Mouse (Mus musculus): ENCODE data around the gene Col5a1. TPM values are rescaled to one million over a fixed set of nuclear protein-coding genes. Genes with fewer than 3 reads are reported as not detected.
A peak's percentile ranks its signal among the peaks of the same experiment; 100 is the strongest.

The Col5a1 gene
- polyA plus RNA-seq, 1 experiment = 37.9 TPM

GRCm38 (mm10) chr2:27870586-27870985 lies 15.6 kb upstream of the Col5a1 start:
- H3K79me2 ChIP-seq (ENCODE audit: control insufficient read depth, insufficient read depth) = no peaks in the 10 kb centered on the region
- no peak overlapping the region for H3ac ChIP-seq (ENCODE audit: control insufficient read depth, insufficient read length, low read depth)
- no peaks in the 10 kb centered on the region for H3K36me3 ChIP-seq (ENCODE audit: control insufficient read depth, insufficient read depth)
- TF ChIP-seq FOSL1 (IDR thresholded peaks at IDR 0.05; ENCODE audit: insufficient read depth, low read length, poor library complexity, severe bottlenecking) (no peak), CTCF (IDR thresholded peaks at IDR 0.05; ENCODE audit: control insufficient read depth, insufficient read depth, insufficient read length) (no peak), CEBPB (IDR thresholded peaks at IDR 0.05; ENCODE audit: low read depth) (no peak), MYOD1 (IDR thresholded peaks at IDR 0.05; ENCODE audit: control insufficient read depth, insufficient read length, low read depth) (no peak)
- no peaks in the 10 kb centered on the region for H3K27me3 ChIP-seq (ENCODE audit: control insufficient read depth, insufficient read depth, insufficient read length)
- no peak overlapping the region for H3K4me3 ChIP-seq (ENCODE audit: insufficient read depth, poor library complexity, severe bottlenecking)
- no peaks in the 10 kb centered on the region for H3K79me3 ChIP-seq (ENCODE audit: low read depth)

- Histone ChIP-seq H3K79me2 (ENCODE audit: control insufficient read depth, insufficient read depth) (no peaks in the 10 kb centered on the region), H3K27me3 (ENCODE audit: control insufficient read depth, insufficient read depth, insufficient read length) (no peaks in the 10 kb centered on the region), H3K79me3 (ENCODE audit: low read depth) (no peaks in the 10 kb centered on the region), H3ac (ENCODE audit: control insufficient read depth, insufficient read length, low read depth) (no peak overlapping the region), H3K4me3 (ENCODE audit: insufficient read depth, poor library complexity, severe bottlenecking) (no peak overlapping the region), H3K36me3 (ENCODE audit: control insufficient read depth, insufficient read depth) (no peaks in the 10 kb centered on the region)
- TF ChIP-seq FOSL1 (IDR thresholded peaks at IDR 0.05; ENCODE audit: insufficient read depth, low read length, poor library complexity, severe bottlenecking) (no peak), USF1 (IDR thresholded peaks at IDR 0.05; ENCODE audit: low read depth) (no peak), CTCF (IDR thresholded peaks at IDR 0.05; ENCODE audit: control insufficient read depth, insufficient read depth, insufficient read length) (no peak), MYOD1 (IDR thresholded peaks at IDR 0.05; ENCODE audit: control insufficient read depth, insufficient read length, low read depth) (no peak), MAX (IDR thresholded peaks at IDR 0.05) (no peak), MYOG (IDR thresholded peaks at IDR 0.05; ENCODE audit: control insufficient read depth, extremely low read depth, insufficient read length) (no peak), CEBPB (IDR thresholded peaks at IDR 0.05; ENCODE audit: low read depth) (no peak)
Observed at GRCm38 (mm10) chr2:27871056-27871455, 15.2 kb upstream of the Col5a1 start.

- Histone ChIP-seq H3K36me3 (ENCODE audit: control insufficient read depth, insufficient read depth) (no peaks in the 10 kb centered on the region), H3K79me2 (ENCODE audit: control insufficient read depth, insufficient read depth) (no peaks in the 10 kb centered on the region)
Observed at GRCm38 (mm10) chr2:27872276-27872675, 13.9 kb upstream of the Col5a1 start.

GRCm38 (mm10) chr2:27873030-27873429 lies 13.2 kb upstream of the Col5a1 start:
- H3K27me3 ChIP-seq (ENCODE audit: control insufficient read depth, insufficient read depth, insufficient read length) = no peaks in the 10 kb centered on the region
- TF ChIP-seq MYOD1 (IDR thresholded peaks at IDR 0.05; ENCODE audit: control insufficient read depth, insufficient read length, low read depth) (no peak), FOSL1 (IDR thresholded peaks at IDR 0.05; ENCODE audit: insufficient read depth, low read length, poor library complexity, severe bottlenecking) (no peak), CEBPB (IDR thresholded peaks at IDR 0.05; ENCODE audit: low read depth) (no peak), CTCF (IDR thresholded peaks at IDR 0.05; ENCODE audit: control insufficient read depth, insufficient read depth, insufficient read length) (no peak), MYOG (IDR thresholded peaks at IDR 0.05; ENCODE audit: control insufficient read depth, extremely low read depth, insufficient read length) (no peak), MAX (IDR thresholded peaks at IDR 0.05) (no peak), USF1 (IDR thresholded peaks at IDR 0.05; ENCODE audit: low read depth) (no peak)
- no peaks in the 10 kb centered on the region for H3K79me2 ChIP-seq (ENCODE audit: control insufficient read depth, insufficient read depth)
- H3K79me3 ChIP-seq (ENCODE audit: low read depth) = no peaks in the 10 kb centered on the region
- H3ac ChIP-seq (ENCODE audit: control insufficient read depth, insufficient read length, low read depth) = no peak overlapping the region
- no peaks in the 10 kb centered on the region for H3K36me3 ChIP-seq (ENCODE audit: control insufficient read depth, insufficient read depth)
- no peak overlapping the region for H3K4me3 ChIP-seq (ENCODE audit: insufficient read depth, poor library complexity, severe bottlenecking)

More at GRCm38 (mm10) chr2:27872276-27872675, 13.9 kb upstream of the Col5a1 start:
- Histone ChIP-seq H3K27me3 (ENCODE audit: control insufficient read depth, insufficient read depth, insufficient read length) (no peaks in the 10 kb centered on the region), H3ac (ENCODE audit: control insufficient read depth, insufficient read length, low read depth) (no peak overlapping the region), H3K79me3 (ENCODE audit: low read depth) (no peaks in the 10 kb centered on the region), H3K4me3 (ENCODE audit: insufficient read depth, poor library complexity, severe bottlenecking) (no peak overlapping the region)
- no peak for TF ChIP-seq MYOG (IDR thresholded peaks at IDR 0.05; ENCODE audit: control insufficient read depth, extremely low read depth, insufficient read length)
- no peak for TF ChIP-seq FOSL1 (IDR thresholded peaks at IDR 0.05; ENCODE audit: insufficient read depth, low read length, poor library complexity, severe bottlenecking)
- TF ChIP-seq USF1 (IDR thresholded peaks at IDR 0.05; ENCODE audit: low read depth) = no peak
- no peak for TF ChIP-seq MYOD1 (IDR thresholded peaks at IDR 0.05; ENCODE audit: control insufficient read depth, insufficient read length, low read depth)
- TF ChIP-seq CEBPB (IDR thresholded peaks at IDR 0.05; ENCODE audit: low read depth) = no peak
- TF ChIP-seq MAX (IDR thresholded peaks at IDR 0.05) = no peak
- no peak for TF ChIP-seq CTCF (IDR thresholded peaks at IDR 0.05; ENCODE audit: control insufficient read depth, insufficient read depth, insufficient read length)

GRCm38 (mm10) chr2:27874596-27874995 lies 11.6 kb upstream of the Col5a1 start:
- no peak overlapping the region for H3ac ChIP-seq (ENCODE audit: control insufficient read depth, insufficient read length, low read depth)
- H3K4me3 ChIP-seq (ENCODE audit: insufficient read depth, poor library complexity, severe bottlenecking) = no peak overlapping the region
- H3K79me3 ChIP-seq (ENCODE audit: low read depth) = no peaks in the 10 kb centered on the region
- H3K79me2 ChIP-seq (ENCODE audit: control insufficient read depth, insufficient read depth) = no peaks in the 10 kb centered on the region
- TF ChIP-seq MAX (IDR thresholded peaks at IDR 0.05) = peak; percentile 47
- peak; percentile 77 for TF ChIP-seq MYOD1 (IDR thresholded peaks at IDR 0.05; ENCODE audit: control insufficient read depth, insufficient read length, low read depth)
- no peak for TF ChIP-seq CTCF (IDR thresholded peaks at IDR 0.05; ENCODE audit: control insufficient read depth, insufficient read depth, insufficient read length)
- TF ChIP-seq MYOG (IDR thresholded peaks at IDR 0.05; ENCODE audit: control insufficient read depth, extremely low read depth, insufficient read length) = no peak
- TF ChIP-seq USF1 (IDR thresholded peaks at IDR 0.05; ENCODE audit: low read depth) = no peak
- peak; percentile 67 for TF ChIP-seq FOSL1 (IDR thresholded peaks at IDR 0.05; ENCODE audit: insufficient read depth, low read length, poor library complexity, severe bottlenecking)
- no peak for TF ChIP-seq CEBPB (IDR thresholded peaks at IDR 0.05; ENCODE audit: low read depth)
- H3K27me3 ChIP-seq (ENCODE audit: control insufficient read depth, insufficient read depth, insufficient read length) = no peaks in the 10 kb centered on the region
- no peaks in the 10 kb centered on the region for H3K36me3 ChIP-seq (ENCODE audit: control insufficient read depth, insufficient read depth)

GRCm38 (mm10) chr2:27875231-27875630 lies 11.0 kb upstream of the Col5a1 start:
- Histone ChIP-seq H3ac (ENCODE audit: control insufficient read depth, insufficient read length, low read depth) (no peak overlapping the region), H3K27me3 (ENCODE audit: control insufficient read depth, insufficient read depth, insufficient read length) (no peaks in the 10 kb centered on the region), H3K79me2 (ENCODE audit: control insufficient read depth, insufficient read depth) (no peaks in the 10 kb centered on the region), H3K4me3 (ENCODE audit: insufficient read depth, poor library complexity, severe bottlenecking) (no peak overlapping the region), H3K36me3 (ENCODE audit: control insufficient read depth, insufficient read depth) (no peaks in the 10 kb centered on the region), H3K79me3 (ENCODE audit: low read depth) (no peaks in the 10 kb centered on the region)
- TF ChIP-seq USF1 (IDR thresholded peaks at IDR 0.05; ENCODE audit: low read depth) = no peak
- no peak for TF ChIP-seq MYOG (IDR thresholded peaks at IDR 0.05; ENCODE audit: control insufficient read depth, extremely low read depth, insufficient read length)
- no peak for TF ChIP-seq MAX (IDR thresholded peaks at IDR 0.05)
- no peak for TF ChIP-seq CTCF (IDR thresholded peaks at IDR 0.05; ENCODE audit: control insufficient read depth, insufficient read depth, insufficient read length)
- TF ChIP-seq MYOD1 (IDR thresholded peaks at IDR 0.05; ENCODE audit: control insufficient read depth, insufficient read length, low read depth) = no peak
- no peak for TF ChIP-seq FOSL1 (IDR thresholded peaks at IDR 0.05; ENCODE audit: insufficient read depth, low read length, poor library complexity, severe bottlenecking)
- TF ChIP-seq CEBPB (IDR thresholded peaks at IDR 0.05; ENCODE audit: low read depth) = no peak

All from C2C12 (cell line).